Comparison of ENCODE assay signal across 8 mouse cellular contexts in genomic region chr7:129648938-129649337, GRCm38 (mm10). TPM values are rescaled to one million over a fixed set of nuclear protein-coding genes. Genes with fewer than 3 reads are reported as not detected.
DNase-seq lines count a peak whose midpoint lies in the region; ATAC-seq and TF ChIP-seq lines count a peak whose summit lies in the region.

No protein-coding gene starts in this region.

- peak; percentile 86 for TF ChIP-seq CTCF in heart, adult 2 months (IDR thresholded peaks at IDR 0.05)
- TF ChIP-seq CTCF in kidney, adult 2 months (conservative IDR thresholded peaks at IDR 0.05; ENCODE audit: insufficient read depth, insufficient read length, low read depth, low read length) = peak; percentile 96

- no peaks in the 10 kb centered on the region for H3K9me3 ChIP-seq in limb, embryonic 11.5 days (ENCODE audit: control insufficient read depth, low read length)

- 8% methylated on average over 6 of the region's 6 CpGs for WGBS in heart, adult 2 months
- 4% methylated on average over 6 of the region's 6 CpGs for WGBS in kidney, adult 2 months
- WGBS in limb, embryonic 11.5 days = 6% methylated on average over 6 of the region's 6 CpGs

- peak; percentile 49; the same call in 1 of the 2 replicates for TF ChIP-seq EP300 in heart, adult 2 months (IDR thresholded peaks at IDR 0.05; ENCODE audit: insufficient read depth, low read depth, low read length)

- 0 out of 2 replicates have a peak, but pooled peaks have one; percentile 40 for ATAC-seq in limb, embryonic 11.5 days (ENCODE audit: insufficient number of reproducible peaks, low FRiP score, low TSS enrichment, low read depth)

- no peak overlapping the region for H3K4me3 ChIP-seq in heart, adult 2 months
- no peak overlapping the region for H3K4me3 ChIP-seq in kidney, adult 2 months (ENCODE audit: insufficient read depth, low read depth, low read length)
- no peak overlapping the region for H3K4me3 ChIP-seq in limb, embryonic 11.5 days (ENCODE audit: low read depth, low read length)

- TF ChIP-seq POLR2A in heart, adult 2 months (IDR thresholded peaks at IDR 0.05; ENCODE audit: insufficient read depth, low read depth, low read length) = no peak
- no peak for TF ChIP-seq POLR2A in kidney, adult 2 months (IDR thresholded peaks at IDR 0.05; ENCODE audit: low read depth, low read length)

- H3K9ac ChIP-seq in heart, adult 2 months (ENCODE audit: low read depth, low read length) = no peak overlapping the region
- H3K9ac ChIP-seq in limb, embryonic 11.5 days (ENCODE audit: low read length) = no peak overlapping the region

- no peak overlapping the region for H3K27ac ChIP-seq in heart, adult 2 months
- H3K27ac ChIP-seq in kidney, adult 2 months (ENCODE audit: insufficient read depth, low read depth, low read length) = no peak overlapping the region
- H3K27ac ChIP-seq in limb, embryonic 11.5 days (replicated peaks; ENCODE audit: low read depth, low read length) = no peak overlapping the region

- H3K27me3 ChIP-seq in heart, adult 2 months (ENCODE audit: control insufficient read depth, insufficient read depth, low read length) = no peaks in the 10 kb centered on the region
- no peaks in the 10 kb centered on the region for H3K27me3 ChIP-seq in kidney, adult 2 months (replicated peaks; ENCODE audit: control insufficient read depth, insufficient read depth, low read length)
- H3K27me3 ChIP-seq in limb, embryonic 11.5 days (ENCODE audit: control insufficient read depth, insufficient read depth, low read length) = 0 out of 2 replicates have a peak, but pooled peaks cover 13% of the 10 kb centered on the region

- H3K79me2 ChIP-seq in heart, adult 2 months (replicated peaks; ENCODE audit: control insufficient read depth, insufficient read depth, low read length) = no peaks in the 10 kb centered on the region

- H3K36me3 ChIP-seq in heart, adult 2 months (ENCODE audit: control insufficient read depth, insufficient read depth, low read length) = no peaks in the 10 kb centered on the region
- no peaks in the 10 kb centered on the region for H3K36me3 ChIP-seq in kidney, adult 2 months (ENCODE audit: control insufficient read depth, insufficient read depth, low read length)
- H3K36me3 ChIP-seq in limb, embryonic 11.5 days (ENCODE audit: control insufficient read depth, insufficient read depth, low read length) = no peaks in the 10 kb centered on the region

- peak; percentile 67 to 81 for DNase-seq in heart, adult 2 months
- no peak for DNase-seq in heart, postnatal 25 days (ENCODE audit: low spot score)
- peak; percentile 90 to 94 for DNase-seq in cerebellum, postnatal 14 days
- peak; percentile 89 to 93 for DNase-seq in frontal cortex, postnatal 36 days (ENCODE audit: low spot score in 2 of 2)
- DNase-seq in kidney, adult 2 months = peak; percentile 84
- DNase-seq in limb, embryonic 11.5 days (ENCODE audit: low spot score) = peak; percentile 97
- DNase-seq in monocyte, adult 2 months (ENCODE audit: low read depth in 1 of 2, low spot score in 2 of 2) = peak; percentile 46 to 56
- peak; percentile 66 to 89 for DNase-seq in spleen, postnatal 4 days (ENCODE audit: low spot score in 2 of 2)

- H3K4me1 ChIP-seq in heart, adult 2 months (ENCODE audit: control insufficient read depth, insufficient read depth, low read length) = no peaks in the 10 kb centered on the region
- no peaks in the 10 kb centered on the region for H3K4me1 ChIP-seq in kidney, adult 2 months (ENCODE audit: control insufficient read depth, insufficient read depth, low read length)
- H3K4me1 ChIP-seq in limb, embryonic 11.5 days (ENCODE audit: control insufficient read depth, insufficient read depth, low read length) = peaks cover under 1% of the 10 kb centered on the region; the same call in 1 of the 2 replicates

- intact Hi-C loops in heart, adult 2 months (cut with DNase I) = loop anchor here (2.0 kb wide), 1 partner anchor 828 kb away; no protein-coding TSS in a partner anchor
- intact Hi-C loops in heart, postnatal 25 days (cut with DNase I) = loop anchor here (1.0 to 5.0 kb wide), 2 partner anchors 733 to 827 kb away; no protein-coding TSS in a partner anchor

- H3K4me2 ChIP-seq in limb, embryonic 11.5 days (ENCODE audit: low read depth, severe bottlenecking) = no peak overlapping the region

RNA-seq across cellular contexts. Expression of gene Wdr11, which starts 57.3 kb away (rescaled TPM):
- 10 to 100 TPM; 19.9 to 20.7 TPM for total RNA-seq in heart, adult 2 months (2021)
- polyA plus RNA-seq in heart, adult 2 months (2012; rRNA removed) = 13.0 and 17.3 TPM in 2 replicates
- 10 to 100 TPM; 20.8 to 23.2 TPM for total RNA-seq in heart, postnatal 25 days (2021)
- 23.8 and 26.8 TPM in 2 replicates for polyA plus RNA-seq in kidney, adult 2 months (2012; rRNA removed)
- 44.2 and 44.7 TPM in 2 replicates for polyA plus RNA-seq in limb, embryonic 11.5 days (2014; fragmentation: Nextera tagmentation; extraction: Ambion mirVana)
